Mouse (Mus musculus) activated CD4-positive, CD25-positive, alpha-beta regulatory T cell (primary cell): ENCODE data around the gene Aplf. TPM values are rescaled to one million over a fixed set of nuclear protein-coding genes. Genes with fewer than 3 reads are reported as not detected.

Experiments
- polyA plus RNA-seq, 2 experiments: library from polyadenylated mRNA; unstranded; fragments of 100-300 nt; shearing (Covaris generic); gene quantifications; one replicate each; pipeline ENCODE4 v1.2.1; 2017

Gene Aplf
- polyA plus RNA-seq = 1 to 10 TPM; 4.1 to 6.9 TPM

DNA sequence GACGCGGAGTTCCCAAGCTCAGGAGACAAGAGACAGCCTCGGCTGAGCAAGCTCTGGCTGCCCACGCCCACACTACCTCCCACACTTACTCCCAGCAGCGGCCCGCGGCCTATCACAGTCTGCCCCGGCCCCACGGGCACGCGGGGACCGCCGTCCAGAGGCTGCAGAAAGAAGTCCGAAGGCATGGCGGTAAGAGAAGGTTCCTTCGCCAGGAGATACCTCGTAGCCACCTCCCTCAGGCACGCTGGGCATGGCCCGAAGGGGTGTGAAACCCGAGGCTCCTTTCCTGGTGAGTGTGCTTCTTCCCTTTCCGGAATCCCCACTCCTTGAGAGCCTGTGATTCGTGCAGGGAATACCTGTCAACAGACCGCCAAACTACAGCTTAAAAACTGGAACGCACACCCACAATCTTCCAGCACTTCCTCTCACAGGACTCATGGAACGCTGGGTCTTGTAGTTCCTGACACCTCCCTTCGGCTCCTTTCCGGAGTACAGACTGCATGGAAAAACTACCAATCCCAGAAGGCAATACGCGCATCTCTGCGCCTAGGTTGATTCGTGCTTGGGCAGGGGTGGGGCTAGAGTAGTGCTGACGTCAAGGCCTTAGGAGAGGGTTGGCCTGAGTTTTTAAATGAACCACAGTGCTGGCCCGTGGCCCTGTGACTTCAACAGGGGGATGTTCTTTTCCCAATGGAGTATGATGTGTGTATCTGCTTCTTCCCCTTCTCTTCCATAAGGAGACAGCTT is at the start of gene Aplf:
Gene Aplf (minus strand): TSS at position 423 of the 747 bp plus-strand sequence.

GRCm38 (mm10) chr6:87590394-87591281 is 81.4 kb downstream of the Aplf start, which contains the start of gene Prokr1:
Prokr1 (minus strand) TSS chr6:87590743.

Other genes starting within 250 kb of the Aplf start
- gene Bmp10, start 243.2 kb downstream of the Aplf start, polyA plus RNA-seq = not detected
- gene Arhgap25, start 138.9 kb downstream of the Aplf start, polyA plus RNA-seq = 100 to 1,000 TPM; 107 to 163 TPM
- under 1 TPM in 1 of 2 experiments, not detected in 1; 0.17 TPM for gene Prokr1, start 81.5 kb downstream of the Aplf start, polyA plus RNA-seq
- under 1 TPM; 0.38 to 0.61 TPM for gene Efcc1, start 58.7 kb upstream of the Aplf start, polyA plus RNA-seq
- gene Gp9, start 105.9 kb upstream of the Aplf start, polyA plus RNA-seq = under 1 TPM; 0.33 to 0.61 TPM
- gene Rab43, start 140.0 kb upstream of the Aplf start, polyA plus RNA-seq = 10 to 100 TPM; 29.3 to 40.8 TPM
- 10 to 100 TPM; 16.4 to 20.3 TPM for gene Gm45140, start 163.6 kb upstream of the Aplf start, polyA plus RNA-seq
- gene Isy1, start 166.6 kb upstream of the Aplf start, polyA plus RNA-seq = 10 to 100 TPM; 88.7 to 90.5 TPM
- 1,000 to 10,000 TPM in 1 of 2 experiments, 100 to 1,000 TPM in 1; 944 to 1,204 TPM for gene Cnbp, start 178.9 kb upstream of the Aplf start, polyA plus RNA-seq
- 100 to 1,000 TPM in 1 of 2 experiments, 10 to 100 TPM in 1; 78.6 to 130 TPM for gene Copg1, start 215.6 kb upstream of the Aplf start, polyA plus RNA-seq
- gene Hmces, start 241.7 kb upstream of the Aplf start, polyA plus RNA-seq = 10 to 100 TPM; 45.8 to 51.9 TPM